Mouse (Mus musculus): ENCODE results near the gene Ubqln3.

The Ubqln3 gene

DNA sequence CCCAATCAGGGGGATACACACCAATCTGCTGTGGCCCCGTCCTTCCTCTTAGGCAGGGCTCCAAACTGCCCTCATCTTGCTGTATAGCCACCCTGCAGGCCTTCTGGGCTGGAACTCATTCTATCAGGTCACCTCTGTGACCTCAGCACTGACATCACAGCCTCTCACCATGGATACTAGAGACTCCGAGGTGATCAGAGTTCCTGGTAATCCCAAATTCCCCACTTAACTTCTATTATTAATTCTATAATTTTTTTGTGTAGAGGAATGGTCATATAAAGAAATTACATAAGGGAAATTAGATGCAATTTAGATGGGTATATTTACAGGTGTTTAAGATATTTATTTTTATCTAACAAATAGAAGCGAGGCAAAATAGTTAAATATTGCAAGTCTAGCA lies at the start of gene Ubqln3:
TSS of gene Ubqln3 (minus strand) at position 101 of the 400 bp plus-strand sequence.
- POLR2A ChIA-PET, result no interaction called here
- CTCF ChIA-PET, result no interaction called here

DNA sequence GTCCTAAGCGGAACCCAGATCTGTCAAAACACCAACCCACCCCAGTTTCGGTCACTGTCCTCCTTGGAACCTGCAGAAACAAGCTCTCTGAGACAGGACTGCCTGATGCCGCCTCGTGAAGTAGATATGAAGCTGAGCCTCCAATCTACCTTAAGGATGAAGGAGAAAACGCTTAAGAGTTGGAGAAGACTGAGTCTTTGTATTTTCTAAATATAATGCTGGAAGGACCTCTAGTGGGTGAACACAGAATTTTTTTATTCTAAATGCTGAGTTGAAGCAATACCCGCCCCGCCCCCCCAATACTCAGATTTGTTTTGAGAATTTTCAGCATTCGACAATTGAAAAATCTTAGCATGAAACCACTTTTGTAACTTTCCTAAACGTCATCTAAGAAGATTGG lies 48.2 kb upstream of the Ubqln3 start:
- CTCF ChIA-PET, result interaction anchor here in 1 of 4 experiments (0.6 kb wide), 1 partner anchor 1418 kb away, joined by 4 read pairs; no protein-coding TSS in a partner anchor
- POLR2A ChIA-PET, result interaction anchor here in 1 of 4 experiments (0.6 kb wide), 1 partner anchor 20 kb away, joined by 5 read pairs; no protein-coding TSS in a partner anchor

DNA sequence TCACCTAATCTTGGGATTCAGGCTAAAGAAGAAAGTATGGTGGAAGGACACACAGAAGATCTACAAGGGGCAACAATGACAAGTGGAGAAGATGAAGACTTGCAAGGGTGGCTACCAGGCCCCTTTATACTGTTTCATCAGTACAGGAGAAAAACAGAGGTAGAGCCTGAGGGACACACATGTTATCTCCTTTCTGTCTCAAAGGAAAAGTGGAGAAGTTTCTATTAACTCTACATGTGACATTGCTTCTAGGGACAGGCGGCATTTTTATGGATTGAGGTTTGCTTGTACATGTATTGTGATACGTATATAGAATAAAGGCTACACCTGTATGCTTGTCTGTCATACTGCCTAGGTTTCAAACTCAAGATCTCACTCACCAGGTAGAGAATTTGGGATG lies 40.2 kb upstream of the Ubqln3 start, which contains the start of gene Olfr648:
TSS of gene Olfr648 (minus strand) at position 101 of the 400 bp plus-strand sequence.
- ChIA-PET CTCF (no interaction called here), POLR2A (interaction anchor here in 1 of 4 experiments (0.6 kb wide), 1 partner anchor 32 kb away, joined by 4 read pairs; no protein-coding TSS in a partner anchor)

DNA sequence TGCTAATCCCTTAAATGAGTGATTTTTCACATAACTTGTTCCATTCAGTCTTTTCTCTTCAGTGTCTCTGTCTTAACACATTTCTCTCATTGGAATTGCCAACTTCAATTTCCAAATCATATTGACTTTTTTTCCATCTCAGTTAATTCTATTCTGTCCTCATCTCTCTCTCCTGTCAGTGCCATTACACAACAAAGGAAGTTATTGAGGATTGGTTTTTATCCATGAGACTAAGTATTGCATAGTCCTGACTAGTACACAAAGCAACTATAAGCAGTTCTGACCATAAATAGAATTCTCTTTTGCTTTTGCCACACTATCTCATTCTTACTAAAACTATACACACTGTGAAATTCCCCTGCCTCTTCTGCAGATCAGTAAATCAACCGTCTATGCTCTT lies 36.0 kb upstream of the Ubqln3 start:
- ChIA-PET CTCF (no interaction called here), POLR2A (no interaction called here)

DNA sequence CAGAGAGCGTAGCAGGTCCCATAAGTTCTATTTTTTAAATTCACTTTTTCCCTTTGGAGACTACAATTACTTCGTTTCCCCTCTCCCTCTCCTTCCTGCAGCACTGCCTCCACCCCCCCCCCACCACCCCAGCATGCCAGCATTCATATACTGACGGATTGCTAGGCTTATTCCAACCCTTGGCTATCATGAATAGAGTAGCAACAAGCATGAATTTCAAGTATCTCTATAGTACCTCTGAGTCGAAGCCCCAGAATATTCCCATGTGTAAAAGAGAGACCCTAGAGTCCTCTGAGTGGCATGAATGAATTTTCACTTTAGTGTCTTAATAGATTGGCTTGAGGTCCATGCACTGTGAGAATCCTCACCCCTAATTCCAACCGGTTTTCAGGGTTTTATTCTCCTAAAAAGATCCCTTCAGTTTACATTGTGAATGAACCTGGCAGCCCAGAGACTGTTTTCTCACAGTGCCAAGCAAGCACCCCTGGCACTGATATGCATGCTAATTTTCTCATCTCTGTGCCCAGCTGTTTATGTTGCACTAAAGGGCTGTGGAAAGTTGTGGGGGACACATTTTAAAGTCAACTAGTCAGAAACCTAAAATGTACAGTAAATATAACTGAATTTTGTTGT lies 35.5 kb upstream of the Ubqln3 start:
- POLR2A ChIA-PET, result interaction anchor here in 2 of 4 experiments (0.6 to 0.7 kb wide), 2 partner anchors 65 to 219 kb away, joined by 4 to 8 read pairs; no protein-coding TSS in a partner anchor
- CTCF ChIA-PET, result no interaction called here

DNA sequence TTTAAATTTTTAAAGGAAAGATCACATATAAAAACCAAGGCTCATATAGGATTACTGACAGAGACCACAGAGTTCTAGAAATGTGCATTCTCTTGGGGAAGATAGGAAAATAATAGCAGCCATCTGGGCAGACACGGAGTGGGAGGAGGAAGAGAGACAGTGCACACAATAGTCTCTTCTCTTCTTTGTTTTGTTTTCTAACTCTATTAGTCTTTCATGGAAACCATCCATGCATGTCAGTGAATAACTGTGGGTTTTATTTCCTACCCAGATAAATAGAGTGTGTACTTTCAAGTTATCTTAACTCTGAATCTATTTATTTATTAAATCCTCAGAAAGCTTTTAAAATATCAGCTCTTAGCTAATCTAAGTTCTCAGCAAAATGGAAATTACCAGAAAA lies 32.0 kb upstream of the Ubqln3 start:
- ChIA-PET POLR2A (no interaction called here), CTCF (no interaction called here)

DNA sequence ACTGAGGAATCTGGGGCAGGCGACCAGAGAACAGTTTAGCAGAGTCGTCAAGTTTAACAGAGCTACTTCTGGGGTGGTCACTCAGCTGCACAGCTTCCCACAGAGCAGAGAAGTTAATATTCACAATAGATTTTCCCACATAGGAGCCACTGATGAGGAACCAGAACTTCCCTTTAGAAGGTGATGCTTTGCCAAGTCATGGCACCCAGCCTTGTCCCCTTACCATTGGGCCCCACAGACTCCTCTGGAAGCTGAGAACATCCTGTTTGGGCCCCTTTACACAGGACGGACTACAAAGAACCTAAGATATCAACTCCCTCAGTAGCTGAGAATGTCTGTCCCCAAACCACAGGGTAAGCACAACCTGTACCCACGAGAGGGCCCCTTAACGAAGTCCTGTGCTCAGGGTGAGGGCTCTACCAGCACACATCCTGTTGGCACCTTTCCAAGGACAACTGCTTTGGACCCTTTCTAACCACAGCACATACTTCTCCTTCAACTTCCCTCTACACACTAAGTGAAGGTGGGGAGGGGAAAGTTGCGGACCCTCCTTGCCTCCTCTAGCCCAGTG lies 26.6 kb upstream of the Ubqln3 start:
- CTCF ChIA-PET, result no interaction called here
- POLR2A ChIA-PET, result no interaction called here

DNA sequence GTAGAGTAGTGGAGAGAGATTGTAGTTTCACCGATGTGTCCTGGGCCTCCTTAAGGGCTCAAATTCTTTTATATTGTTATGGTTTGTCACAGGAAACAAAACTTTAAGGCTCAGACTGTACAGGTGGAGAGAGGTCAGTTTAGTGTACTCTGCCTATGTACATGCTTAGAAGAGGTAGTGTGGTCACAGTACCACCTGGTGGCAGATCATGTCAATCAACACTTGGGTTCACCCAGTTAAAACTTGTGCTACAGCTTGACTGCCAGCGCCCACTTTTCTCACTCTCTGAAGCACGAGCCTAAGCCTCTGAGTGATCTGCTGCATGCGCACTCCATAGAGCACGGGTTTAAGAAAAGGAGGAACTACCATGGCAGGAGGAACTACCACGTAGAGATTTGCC lies 24.0 kb upstream of the Ubqln3 start:
- ChIA-PET CTCF (no interaction called here), POLR2A (no interaction called here)

DNA sequence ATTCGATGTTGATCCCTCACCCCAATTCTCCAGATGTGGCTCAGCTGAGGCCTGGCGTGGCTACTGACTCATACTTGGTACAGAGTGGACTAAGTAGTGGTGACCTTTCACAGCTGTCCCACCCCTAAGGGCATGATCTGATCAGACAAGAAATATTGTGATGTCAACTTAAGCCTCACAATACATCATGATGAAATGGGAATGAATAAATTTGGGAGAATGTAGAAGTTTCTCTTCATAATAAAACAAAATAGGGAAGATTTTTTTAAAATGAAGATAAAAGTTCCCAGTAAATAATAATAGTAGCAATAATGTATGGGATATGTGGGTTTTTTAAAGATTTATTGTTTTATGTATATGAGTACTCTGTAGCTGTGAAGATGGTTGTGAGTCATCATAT lies 7.4 kb upstream of the Ubqln3 start, which contains the start of gene Ubqlnl:
TSS of gene Ubqlnl (minus strand) at position 101 of the 400 bp plus-strand sequence.
- POLR2A ChIA-PET, result no interaction called here
- CTCF ChIA-PET, result no interaction called here

DNA sequence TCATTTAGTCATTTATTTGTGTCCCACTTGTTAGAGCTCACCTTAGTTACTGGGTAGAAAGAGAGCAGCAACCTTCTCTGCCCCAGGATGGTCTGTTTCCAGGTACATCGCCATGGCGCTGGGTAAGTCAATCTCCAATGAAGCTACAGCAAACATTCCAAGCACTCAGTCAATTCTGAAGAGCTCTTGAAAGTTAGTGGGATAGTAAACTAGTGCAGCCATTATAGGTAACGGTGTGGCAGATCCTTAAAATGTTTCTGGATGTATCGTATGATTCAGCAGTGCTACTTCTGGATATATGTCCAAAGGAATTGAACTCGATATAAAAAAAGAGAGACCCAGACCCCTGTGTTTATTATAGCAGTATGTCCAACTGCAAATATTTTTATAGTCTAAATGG lies 5.8 kb downstream of the Ubqln3 start, which contains the start of gene Olfr643:
TSS of gene Olfr643 (minus strand) at position 101 of the 400 bp plus-strand sequence.
- ChIA-PET CTCF (no interaction called here), POLR2A (no interaction called here)

DNA sequence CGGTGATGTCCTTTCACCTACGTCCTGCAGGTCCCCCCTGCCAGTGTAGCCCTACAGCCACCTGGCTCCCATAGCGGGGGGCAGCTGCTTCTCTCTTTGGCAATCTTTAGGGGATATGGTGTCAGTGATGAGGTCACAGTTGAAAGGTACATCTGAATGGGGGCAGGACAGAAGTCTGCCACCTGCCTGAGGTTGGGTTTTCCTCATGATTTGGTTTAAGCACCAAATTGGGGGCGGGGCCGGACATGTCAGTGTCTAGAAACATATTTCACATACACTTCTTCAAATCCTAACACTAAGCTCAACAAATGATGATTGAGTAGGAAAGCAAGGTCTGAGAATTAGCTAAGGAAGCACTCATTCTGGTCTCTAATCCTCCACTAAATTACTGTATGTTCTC lies 13.4 kb downstream of the Ubqln3 start, which contains the start of gene Ubqln5:
TSS of gene Ubqln5 (minus strand) at position 101 of the 400 bp plus-strand sequence.
- ChIA-PET CTCF (no interaction called here), POLR2A (no interaction called here)

DNA sequence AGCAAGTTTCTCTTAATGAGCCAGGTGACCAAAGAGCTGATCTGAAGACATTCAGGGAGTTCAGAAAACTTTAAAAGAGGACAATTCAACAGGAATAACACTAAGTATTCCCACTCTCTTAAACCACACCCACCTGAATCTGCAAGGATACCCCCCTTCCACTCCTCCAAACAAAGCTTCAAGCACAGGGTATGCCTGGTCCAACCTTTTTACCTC lies 38.4 kb downstream of the Ubqln3 start, which contains the start of gene Olfr646:
TSS of gene Olfr646 (plus strand) at position 117 of the 216 bp plus-strand sequence.
- CTCF ChIA-PET, result no interaction called here
- POLR2A ChIA-PET, result interaction anchor here in 2 of 4 experiments (0.6 to 0.7 kb wide), 2 partner anchors 20 to 362 kb away, joined by 3 read pairs; no protein-coding TSS in a partner anchor

DNA sequence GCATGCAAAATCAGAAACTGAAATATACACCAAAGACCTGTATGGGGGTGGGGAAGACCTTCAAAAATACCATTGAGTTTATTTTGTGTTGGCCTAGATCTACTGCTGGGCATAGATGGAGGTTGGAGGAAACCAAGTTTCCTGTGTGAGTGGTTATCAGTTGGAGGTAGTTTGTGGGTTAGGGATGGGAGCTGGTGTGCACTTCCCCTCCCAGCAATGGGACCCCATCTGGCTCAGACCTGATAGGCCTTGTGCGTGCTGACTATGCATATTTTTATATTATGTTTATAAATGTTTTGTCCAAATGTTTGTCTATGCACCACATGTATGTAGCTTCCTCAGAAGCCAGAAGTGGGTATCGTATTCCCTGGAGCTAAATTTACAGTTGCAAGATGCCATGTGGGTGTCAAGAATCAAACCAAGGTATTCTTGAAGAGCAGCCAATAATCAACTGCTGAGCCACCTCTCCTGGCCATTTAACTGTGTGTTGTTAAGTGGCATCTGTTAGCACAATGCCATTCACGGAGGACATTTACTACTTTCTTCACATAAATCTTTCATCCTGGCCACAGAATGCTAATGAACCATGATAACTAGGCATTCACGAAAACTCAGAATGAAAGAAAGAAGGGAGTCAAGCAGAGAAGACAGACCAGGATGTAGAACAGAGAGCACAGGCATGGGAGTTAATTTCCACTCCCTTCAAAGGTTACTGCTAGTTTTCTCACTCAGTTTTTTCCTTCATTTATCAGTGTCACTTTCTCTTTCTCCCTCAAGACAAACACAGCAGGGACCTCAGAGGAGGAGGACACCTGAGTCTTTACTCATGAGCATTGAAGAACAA lies 38.9 kb downstream of the Ubqln3 start:
- ChIA-PET CTCF (interaction anchor here in 1 of 4 experiments (0.7 kb wide), 1 partner anchor 1832 kb away, joined by 5 read pairs; no protein-coding TSS in a partner anchor), POLR2A (interaction anchor here in 2 of 4 experiments (0.6 to 0.7 kb wide), 3 partner anchors 20 to 929 kb away, joined by 3 read pairs; no protein-coding TSS in a partner anchor)
